Mouse (Mus musculus) frontal cortex, adult 2 months (tissue): ENCODE measurements around the gene Plekha1. TPM values are rescaled to one million over a fixed set of nuclear protein-coding genes. Genes with fewer than 3 reads are reported as not detected.

ENCODE experiments used
- DNase-seq, 2 experiments: peaks; one replicate each; pipeline ENCODE4 v3.0.0; 2022; ENCODE audit warnings: low spot score in 1 of 2; ENCODE audit errors: extremely low spot score in 1 of 2
- polyA plus RNA-seq: library from polyadenylated mRNA; depleted of rRNA; stranded (reverse); fragments of >200 nt; gene quantifications from 2 replicates; pipeline ENCODE4 v1.2.3, GENCODE M21; 2012

The Plekha1 gene
- polyA plus RNA-seq, 1 experiment: 155 TPM

- DNase-seq: no peak
These were observed 45.3 kb downstream of the Plekha1 start for GRCm38 (mm10) chr7:130910841-130911240.

- peak in 1 of 2 experiments; percentile 76 for DNase-seq
These were observed 49.3 kb downstream of the Plekha1 start for GRCm38 (mm10) chr7:130914693-130915363.

GRCm38 (mm10) chr7:130918260-130918659 is 52.7 kb downstream of the Plekha1 start:
- no peak for DNase-seq

GRCm38 (mm10) chr7:130922981-130923731 is 57.6 kb downstream of the Plekha1 start:
- peak in 1 of 2 experiments; percentile 49 for DNase-seq

- DNase-seq: no peak
These were observed 64.8 kb downstream of the Plekha1 start for GRCm38 (mm10) chr7:130930401-130930800.

GRCm38 (mm10) chr7:130932921-130933320 is 67.4 kb downstream of the Plekha1 start:
- DNase-seq: no peak

GRCm38 (mm10) chr7:130934654-130935053 is 69.1 kb downstream of the Plekha1 start:
- DNase-seq: no peak

GRCm38 (mm10) chr7:130935421-130935792 is 69.9 kb downstream of the Plekha1 start:
- no peak for DNase-seq

GRCm38 (mm10) chr7:130935793-130936471 is 70.4 kb downstream of the Plekha1 start, which contains the start of gene Htra1:
Gene Htra1, plus strand, starts transcription at chr7:130936111.
- peak; percentile 52 to 78 for DNase-seq

- no peak for DNase-seq
These were observed 71.0 kb downstream of the Plekha1 start for GRCm38 (mm10) chr7:130936472-130936951.

- DNase-seq: no peak
These were observed 71.8 kb downstream of the Plekha1 start for GRCm38 (mm10) chr7:130937266-130937841.

- no peak for DNase-seq
These were observed 72.4 kb downstream of the Plekha1 start for GRCm38 (mm10) chr7:130938005-130938404.

GRCm38 (mm10) chr7:130938896-130939295 is 73.3 kb downstream of the Plekha1 start:
- no peak for DNase-seq

- no peak for DNase-seq
These were observed 75.2 kb downstream of the Plekha1 start for GRCm38 (mm10) chr7:130940733-130941132.

- no peak for DNase-seq
These were observed 77.8 kb downstream of the Plekha1 start for GRCm38 (mm10) chr7:130943280-130943895.

- DNase-seq: no peak
These were observed 79.4 kb downstream of the Plekha1 start for GRCm38 (mm10) chr7:130944766-130945475.

GRCm38 (mm10) chr7:130945730-130946129 is 80.2 kb downstream of the Plekha1 start:
- no peak for DNase-seq

GRCm38 (mm10) chr7:130946303-130946702 is 80.7 kb downstream of the Plekha1 start:
- DNase-seq: no peak

GRCm38 (mm10) chr7:130948563-130949208 is 83.1 kb downstream of the Plekha1 start:
- DNase-seq: no peak
